Mouse (Mus musculus): Measurements from ENCODE around the gene H2-Oa.
"Not testable (repeated sequence)": the region's sequence is repeated elsewhere in the genome, so short reads cannot be mapped to it uniquely, and the experiment has no call there.

Gene H2-Oa

GRCm38 (mm10) chr17:34140240-34140639 is 48.1 kb downstream of the H2-Oa start:
- no peak for DNase-seq (ENCODE audit: extremely low read depth, insufficient read length, low spot score)

GRCm38 (mm10) chr17:34141448-34141847 is 49.3 kb downstream of the H2-Oa start:
- no peak for DNase-seq (ENCODE audit: extremely low read depth, insufficient read length, low spot score)

GRCm38 (mm10) chr17:34142456-34143010 is 50.4 kb downstream of the H2-Oa start:
- DNase-seq (ENCODE audit: extremely low read depth, insufficient read length, low spot score), result no peak

- no peak for DNase-seq (ENCODE audit: extremely low read depth, insufficient read length, low spot score)
These were observed 50.9 kb downstream of the H2-Oa start, which contains the start of gene H2-DMb2 for GRCm38 (mm10) chr17:34143033-34143432. Gene H2-DMb2 (plus strand): TSS chr17:34143307.

- DNase-seq (ENCODE audit: extremely low read depth, insufficient read length, low spot score), result no peak
These were observed 51.3 kb downstream of the H2-Oa start for GRCm38 (mm10) chr17:34143461-34143860.

GRCm38 (mm10) chr17:34144221-34144620 is 52.1 kb downstream of the H2-Oa start:
- not testable (repeated sequence) for DNase-seq (ENCODE audit: extremely low read depth, insufficient read length, low spot score)

All from 3134 (cell line).